Mouse (Mus musculus): ENCODE measurements at regions not wholly inside any gene's neighbourhood (a gene's known extent, or its start where the extent isn't known, plus 50 kb on each side); places are given as distances from the start of the nearest gene placed in this dataset.

DNA sequence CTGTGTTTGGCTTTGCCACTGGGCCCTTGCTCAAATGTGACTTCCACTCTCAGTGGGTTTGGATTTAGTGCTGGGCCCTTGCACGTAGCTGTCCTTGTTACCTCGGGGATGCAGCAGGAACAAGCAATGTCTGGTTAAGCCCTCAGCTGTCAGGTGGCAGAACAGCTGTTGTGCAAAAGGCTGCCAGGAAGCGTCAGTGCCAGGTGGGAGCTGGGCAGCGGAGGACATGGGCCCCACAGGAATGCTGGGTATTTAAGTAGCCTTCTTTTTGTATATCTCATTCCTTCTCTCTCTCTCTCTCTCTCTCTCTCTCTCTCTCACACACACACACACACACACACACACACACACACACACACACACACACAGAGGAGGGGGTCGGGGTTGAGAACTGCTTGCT is 104.0 kb upstream of the Arhgap28 start:
- TF ChIP-seq CTCF (IDR thresholded peaks at IDR 0.05; ENCODE audit: low read depth, low read length) (no peak), POLR2A (IDR thresholded peaks at IDR 0.05; ENCODE audit: extremely low read depth, insufficient read depth, low read length) (no peak)
